Mouse (Mus musculus): ENCODE results near the gene Sspn. TPM values are rescaled to one million over a fixed set of nuclear protein-coding genes. Genes with fewer than 3 reads are reported as not detected.

The Sspn gene
- total RNA-seq, 2 experiments from 2014 or later, result 10.2 to 10.5 TPM

GRCm38 (mm10) chr6:145923594-145923993, 7.8 kb upstream of the Sspn start:
- DNase-seq (ENCODE audit: low spot score in 2 of 2), result no peak

- DNase-seq (ENCODE audit: low spot score in 2 of 2), result peak; percentile 71 to 73
These were observed 2.7 kb downstream of the Sspn start for GRCm38 (mm10) chr6:145934001-145934696.

GRCm38 (mm10) chr6:145934697-145935240, 3.3 kb downstream of the Sspn start:
- peak in 1 of 2 experiments; percentile 10 for DNase-seq (ENCODE audit: low spot score in 2 of 2)

- no peak for DNase-seq (ENCODE audit: low spot score in 2 of 2)
These were observed 4.5 kb downstream of the Sspn start for GRCm38 (mm10) chr6:145935912-145936311.

- DNase-seq (ENCODE audit: low spot score in 2 of 2), result no peak
These were observed 5.1 kb downstream of the Sspn start for GRCm38 (mm10) chr6:145936511-145936910.

GRCm38 (mm10) chr6:145940852-145941251, 9.4 kb downstream of the Sspn start:
- DNase-seq (ENCODE audit: low spot score in 2 of 2), result no peak

GRCm38 (mm10) chr6:145942263-145942966, 11.0 kb downstream of the Sspn start:
- no peak for DNase-seq (ENCODE audit: low spot score in 2 of 2)

- no peak for DNase-seq (ENCODE audit: low spot score in 2 of 2)
These were observed 12.0 kb downstream of the Sspn start for GRCm38 (mm10) chr6:145943414-145943813.

GRCm38 (mm10) chr6:145945700-145946344, 14.4 kb downstream of the Sspn start:
- no peak for DNase-seq (ENCODE audit: low spot score in 2 of 2)

- DNase-seq (ENCODE audit: low spot score in 2 of 2), result no peak
These were observed 17.6 kb downstream of the Sspn start for GRCm38 (mm10) chr6:145949049-145949448.

- no peak for DNase-seq (ENCODE audit: low spot score in 2 of 2)
These were observed 19.2 kb downstream of the Sspn start for GRCm38 (mm10) chr6:145950626-145951025.

- DNase-seq (ENCODE audit: low spot score in 2 of 2), result no peak
These were observed 21.2 kb downstream of the Sspn start for GRCm38 (mm10) chr6:145952594-145952993.

GRCm38 (mm10) chr6:145953121-145953896, 21.9 kb downstream of the Sspn start:
- no peak for DNase-seq (ENCODE audit: low spot score in 2 of 2)

GRCm38 (mm10) chr6:145957427-145957965, 26.1 kb downstream of the Sspn start:
- DNase-seq (ENCODE audit: low spot score in 2 of 2), result no peak

- no peak for DNase-seq (ENCODE audit: low spot score in 2 of 2)
These were observed 26.6 kb downstream of the Sspn start for GRCm38 (mm10) chr6:145958070-145958469.

GRCm38 (mm10) chr6:145961047-145961446, 29.6 kb downstream of the Sspn start:
- DNase-seq (ENCODE audit: low spot score in 2 of 2), result no peak

- DNase-seq (ENCODE audit: low spot score in 2 of 2), result no peak
These were observed 32.5 kb downstream of the Sspn start for GRCm38 (mm10) chr6:145963966-145964365.

GRCm38 (mm10) chr6:145967693-145968092, 36.3 kb downstream of the Sspn start:
- no peak for DNase-seq (ENCODE audit: low spot score in 2 of 2)

GRCm38 (mm10) chr6:145968301-145968818, 36.9 kb downstream of the Sspn start:
- no peak for DNase-seq (ENCODE audit: low spot score in 2 of 2)

GRCm38 (mm10) chr6:145968821-145969220, 37.4 kb downstream of the Sspn start:
- no peak for DNase-seq (ENCODE audit: low spot score in 2 of 2)

Data from adrenal gland, adult 18-20 months (tissue).